Mouse (Mus musculus): Measurements from ENCODE around the gene Zmynd8. TPM values are rescaled to one million over a fixed set of nuclear protein-coding genes. Genes with fewer than 3 reads are reported as not detected.

The Zmynd8 gene
- polyA plus RNA-seq, 1 experiment: 66.4 TPM

DNA sequence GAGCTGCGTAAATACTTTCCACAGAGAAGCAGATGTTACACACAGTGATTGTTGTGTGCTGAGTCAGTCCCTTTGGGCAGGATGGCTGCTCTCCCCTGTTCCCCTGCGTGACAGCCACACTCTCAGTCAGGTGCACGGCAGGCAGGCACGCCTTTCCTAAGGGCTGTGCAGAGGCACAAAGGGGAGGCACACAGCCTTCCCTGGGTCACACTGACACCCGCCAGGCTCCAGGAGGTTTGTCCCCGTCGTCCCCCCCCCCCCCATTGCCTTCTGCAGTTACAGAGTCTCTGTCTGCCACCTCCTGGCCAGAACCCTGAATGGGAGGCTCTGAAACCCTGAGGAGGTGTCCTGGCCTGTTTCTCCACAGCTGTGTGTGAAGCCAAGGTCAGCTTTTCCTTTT, 147.7 kb downstream of the Zmynd8 start:
- TF ChIP-seq CTCF (IDR thresholded peaks at IDR 0.05; ENCODE audit: borderline replicate concordance, insufficient read depth, low read length): 0 out of 2 replicates have a peak, but pooled peaks have one; percentile 1
- TF ChIP-seq POLR2A (IDR thresholded peaks at IDR 0.05; ENCODE audit: low read depth, low read length): no peak
- H3K4me1 ChIP-seq (ENCODE audit: control insufficient read depth, insufficient read depth, low read length): no peaks in the 10 kb centered on the region
- no peak overlapping the region for H3K27ac ChIP-seq (ENCODE audit: insufficient read depth, low read length)
- no peak overlapping the region for H3K4me3 ChIP-seq (ENCODE audit: insufficient read depth, low read length)

DNA sequence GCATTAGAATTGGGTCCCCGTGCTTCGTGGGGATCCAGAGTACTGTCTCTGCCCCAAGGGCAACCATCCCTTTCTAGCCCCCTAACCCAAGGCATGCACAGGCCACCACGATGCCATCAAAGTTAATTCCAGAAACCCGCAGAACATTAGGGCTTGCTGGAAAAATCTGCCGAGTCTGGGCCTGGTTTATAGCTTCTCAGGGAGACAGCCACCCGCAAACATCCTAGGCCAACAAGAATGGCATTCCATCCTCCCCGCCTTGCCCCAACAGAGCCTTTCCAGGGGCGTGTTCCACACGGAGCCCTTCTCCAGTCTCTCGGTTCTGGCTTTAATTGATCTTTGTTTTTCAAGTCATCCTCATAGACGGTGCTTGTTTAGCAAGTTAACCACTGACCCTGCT, 150.4 kb downstream of the Zmynd8 start:
- TF ChIP-seq POLR2A (IDR thresholded peaks at IDR 0.05; ENCODE audit: low read depth, low read length) (no peak), CTCF (IDR thresholded peaks at IDR 0.05; ENCODE audit: borderline replicate concordance, insufficient read depth, low read length) (no peak)
- Histone ChIP-seq H3K4me3 (ENCODE audit: insufficient read depth, low read length) (no peak overlapping the region), H3K27ac (ENCODE audit: insufficient read depth, low read length) (no peak overlapping the region), H3K4me1 (ENCODE audit: control insufficient read depth, insufficient read depth, low read length) (no peaks in the 10 kb centered on the region)

DNA sequence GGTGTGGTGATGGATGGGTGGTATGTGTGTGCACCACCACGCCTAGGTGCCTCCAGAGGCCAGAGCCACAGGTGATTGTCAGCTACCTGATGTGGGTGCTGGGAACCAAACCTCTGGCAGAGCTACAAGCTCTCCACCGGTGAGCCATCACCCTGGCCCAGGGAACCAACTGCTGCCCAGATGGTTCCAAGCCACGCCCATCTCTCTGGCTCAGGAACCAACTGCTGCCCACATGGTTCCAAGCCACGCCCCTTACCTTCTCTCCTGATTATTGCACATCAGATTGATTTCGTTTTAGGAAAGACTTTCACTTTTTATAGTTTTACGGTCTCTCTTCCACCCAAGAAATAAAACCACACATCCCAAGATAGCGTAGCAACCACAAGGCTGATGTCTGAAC, 150.8 kb downstream of the Zmynd8 start:
- Histone ChIP-seq H3K27ac (ENCODE audit: insufficient read depth, low read length) (no peak overlapping the region), H3K4me1 (ENCODE audit: control insufficient read depth, insufficient read depth, low read length) (no peaks in the 10 kb centered on the region), H3K4me3 (ENCODE audit: insufficient read depth, low read length) (no peak overlapping the region)
- no peak for TF ChIP-seq CTCF (IDR thresholded peaks at IDR 0.05; ENCODE audit: borderline replicate concordance, insufficient read depth, low read length)
- no peak for TF ChIP-seq POLR2A (IDR thresholded peaks at IDR 0.05; ENCODE audit: low read depth, low read length)

DNA sequence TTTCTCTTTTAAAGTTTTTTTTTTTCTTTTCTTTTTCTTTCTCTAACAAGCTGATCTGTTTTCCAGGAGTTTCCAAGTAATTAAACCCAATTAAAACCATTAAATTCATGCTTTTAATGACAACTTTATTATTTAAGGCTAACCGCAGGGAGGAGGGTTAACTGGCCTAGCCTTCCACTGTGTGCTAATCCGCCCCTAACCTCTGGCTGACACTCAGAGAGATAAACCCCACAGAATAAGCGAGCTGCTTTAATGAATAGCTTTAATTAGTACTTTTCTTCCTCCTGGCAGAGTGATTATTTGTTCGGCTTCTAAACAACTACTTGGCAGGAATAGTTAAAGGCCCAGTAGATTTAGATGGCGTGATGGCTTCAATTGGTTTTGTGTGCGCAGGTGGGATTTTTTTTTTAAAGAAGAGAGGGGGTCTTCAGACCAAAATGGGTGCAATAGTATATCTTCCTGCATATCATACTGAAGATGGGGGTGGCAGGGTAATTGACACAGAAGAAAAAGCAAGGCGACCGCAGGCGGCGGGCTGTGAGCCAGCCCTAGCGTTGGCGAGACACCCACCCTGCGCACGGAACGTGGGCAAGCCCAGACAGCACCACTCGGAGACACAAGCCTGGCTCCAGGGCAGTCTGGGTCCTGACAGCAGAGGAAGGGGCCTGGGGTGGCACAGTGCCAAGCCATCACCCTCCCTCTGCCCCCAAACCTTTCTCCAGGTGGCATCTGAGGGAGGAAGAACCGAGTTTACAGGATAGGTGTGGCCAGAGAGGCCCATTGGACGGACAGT, 153.3 kb downstream of the Zmynd8 start:
- Histone ChIP-seq H3K4me1 (ENCODE audit: control insufficient read depth, insufficient read depth, low read length) (no peaks in the 10 kb centered on the region), H3K27ac (ENCODE audit: insufficient read depth, low read length) (no peak overlapping the region), H3K4me3 (ENCODE audit: insufficient read depth, low read length) (no peak overlapping the region)
- no peak for TF ChIP-seq POLR2A (IDR thresholded peaks at IDR 0.05; ENCODE audit: low read depth, low read length)
- TF ChIP-seq CTCF (IDR thresholded peaks at IDR 0.05; ENCODE audit: borderline replicate concordance, insufficient read depth, low read length): no peak

DNA sequence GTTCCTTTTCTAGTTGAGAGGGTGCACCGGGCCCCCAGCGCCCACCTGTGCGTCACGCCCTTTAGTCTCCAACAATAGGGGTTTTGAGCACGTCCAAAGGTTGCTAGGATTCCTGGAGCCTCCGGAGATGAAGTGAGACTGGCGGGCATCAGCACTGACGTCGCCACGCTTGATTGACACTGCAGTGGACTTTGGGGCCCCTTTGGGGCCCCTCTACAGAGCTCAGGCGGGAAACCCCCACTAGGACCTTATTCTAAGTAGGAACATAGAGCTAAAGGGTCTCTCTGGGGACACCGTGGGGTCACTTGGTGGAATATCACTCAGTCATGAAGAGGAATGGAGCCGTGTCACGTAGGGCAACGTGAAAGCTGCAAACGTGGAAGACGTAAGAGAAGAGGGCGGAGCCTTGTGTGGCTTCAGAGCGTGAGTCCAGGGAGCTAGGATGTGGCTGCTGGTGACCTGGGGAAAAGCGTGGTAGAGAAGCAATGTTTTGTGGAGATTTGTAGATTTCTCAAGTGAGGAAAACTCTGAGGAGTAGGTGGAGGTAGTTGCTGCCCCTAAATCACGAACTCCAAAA, 156.5 kb downstream of the Zmynd8 start:
- TF ChIP-seq CTCF (IDR thresholded peaks at IDR 0.05; ENCODE audit: borderline replicate concordance, insufficient read depth, low read length): no peak
- TF ChIP-seq POLR2A (IDR thresholded peaks at IDR 0.05; ENCODE audit: low read depth, low read length): no peak
- no peak overlapping the region for H3K4me3 ChIP-seq (ENCODE audit: insufficient read depth, low read length)
- no peaks in the 10 kb centered on the region for H3K4me1 ChIP-seq (ENCODE audit: control insufficient read depth, insufficient read depth, low read length)
- no peak overlapping the region for H3K27ac ChIP-seq (ENCODE audit: insufficient read depth, low read length)

DNA sequence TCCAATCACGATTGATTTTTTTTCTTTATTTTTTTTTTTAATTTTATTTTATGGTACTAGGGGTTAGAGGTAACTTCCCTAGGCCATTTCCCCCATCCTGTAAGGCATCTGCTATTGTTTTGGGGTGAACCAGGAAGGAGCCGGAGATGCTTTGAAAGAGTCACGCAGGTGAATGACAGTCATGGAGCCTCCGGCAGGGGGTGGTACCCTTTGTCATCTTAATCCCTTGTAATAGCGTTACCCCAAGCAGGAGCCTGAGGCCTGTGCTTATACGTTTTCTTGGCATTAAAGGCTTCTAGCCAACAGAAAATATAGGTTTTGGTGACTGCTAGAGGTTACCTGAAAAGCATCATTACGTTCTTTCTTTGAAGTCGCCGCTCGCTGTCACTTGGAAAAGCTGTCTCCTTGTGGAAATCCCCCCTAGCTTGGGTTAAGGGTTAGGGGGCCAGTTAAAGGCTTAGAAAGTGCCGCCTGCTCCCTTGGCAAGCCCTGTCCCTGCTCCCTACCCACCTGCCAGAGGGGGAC, 157.2 kb downstream of the Zmynd8 start:
- TF ChIP-seq POLR2A (IDR thresholded peaks at IDR 0.05; ENCODE audit: low read depth, low read length) (no peak), CTCF (IDR thresholded peaks at IDR 0.05; ENCODE audit: borderline replicate concordance, insufficient read depth, low read length) (no peak)
- H3K4me1 ChIP-seq (ENCODE audit: control insufficient read depth, insufficient read depth, low read length): no peaks in the 10 kb centered on the region
- no peak overlapping the region for H3K4me3 ChIP-seq (ENCODE audit: insufficient read depth, low read length)
- no peak overlapping the region for H3K27ac ChIP-seq (ENCODE audit: insufficient read depth, low read length)

DNA sequence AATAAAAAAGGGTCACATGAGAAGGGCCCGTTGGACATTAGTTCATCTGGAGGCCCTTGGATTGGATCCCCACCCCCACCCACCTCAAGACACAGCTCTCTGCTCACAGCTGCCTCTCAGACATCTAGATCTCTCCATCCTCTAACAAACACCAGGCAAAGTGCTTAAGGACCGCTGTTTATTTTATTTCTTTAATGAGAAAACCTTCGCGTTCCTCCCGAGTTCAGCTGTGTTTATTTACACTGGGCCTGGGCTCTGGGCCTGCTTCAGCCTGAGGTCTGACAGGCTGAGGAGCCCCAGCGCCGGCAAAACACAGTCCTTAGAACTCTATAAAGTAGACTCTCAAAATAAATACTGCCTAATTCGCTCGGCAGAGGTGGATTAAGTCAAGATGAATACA, 157.8 kb downstream of the Zmynd8 start:
- Histone ChIP-seq H3K27ac (ENCODE audit: insufficient read depth, low read length) (no peak overlapping the region), H3K4me3 (ENCODE audit: insufficient read depth, low read length) (no peak overlapping the region), H3K4me1 (ENCODE audit: control insufficient read depth, insufficient read depth, low read length) (no peaks in the 10 kb centered on the region)
- TF ChIP-seq CTCF (IDR thresholded peaks at IDR 0.05; ENCODE audit: borderline replicate concordance, insufficient read depth, low read length) (no peak), POLR2A (IDR thresholded peaks at IDR 0.05; ENCODE audit: low read depth, low read length) (no peak)

DNA sequence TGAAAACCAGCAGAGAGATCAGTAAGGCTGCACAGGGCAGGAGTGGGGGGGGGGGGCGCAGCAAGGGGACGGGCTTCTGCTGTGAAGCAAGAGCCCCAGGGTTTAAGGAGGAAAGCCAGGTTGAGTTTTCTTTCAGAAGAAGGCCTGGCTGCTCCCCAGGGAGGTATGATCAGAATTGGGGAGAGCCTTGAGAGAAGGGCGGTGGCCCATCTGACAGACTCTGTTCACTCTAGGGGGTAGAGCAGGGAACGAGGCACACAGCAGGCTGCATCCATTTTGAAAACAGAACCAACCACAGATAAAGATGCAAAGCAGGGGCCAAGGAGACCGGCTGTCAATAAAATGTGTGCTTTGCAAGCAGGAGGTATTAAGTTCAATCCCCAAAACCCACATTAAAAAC, 158.4 kb downstream of the Zmynd8 start:
- H3K27ac ChIP-seq (ENCODE audit: insufficient read depth, low read length): no peak overlapping the region
- TF ChIP-seq CTCF (IDR thresholded peaks at IDR 0.05; ENCODE audit: borderline replicate concordance, insufficient read depth, low read length) (no peak), POLR2A (IDR thresholded peaks at IDR 0.05; ENCODE audit: low read depth, low read length) (no peak)
- H3K4me1 ChIP-seq (ENCODE audit: control insufficient read depth, insufficient read depth, low read length): no peaks in the 10 kb centered on the region
- H3K4me3 ChIP-seq (ENCODE audit: insufficient read depth, low read length): no peak overlapping the region

DNA sequence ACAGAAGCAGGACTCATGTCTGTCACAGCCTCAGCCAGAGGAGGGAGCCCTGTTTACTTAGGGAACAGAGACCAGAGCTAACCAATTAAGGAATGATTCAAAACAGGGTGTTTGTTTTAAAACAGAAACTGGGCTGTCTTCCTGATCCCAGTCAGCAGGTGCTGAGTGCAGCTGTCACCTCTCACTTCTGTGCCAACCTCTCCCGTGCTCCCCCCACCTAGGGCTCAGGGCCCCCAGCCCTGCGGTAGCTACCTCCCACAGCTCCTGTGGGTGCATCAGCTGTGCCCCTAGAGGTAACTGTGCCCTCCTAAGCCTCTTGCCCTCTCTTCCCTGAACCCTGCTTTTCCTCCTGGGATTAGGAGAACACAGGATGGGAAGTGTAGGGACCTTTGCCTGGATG, 162.5 kb downstream of the Zmynd8 start:
- Histone ChIP-seq H3K4me3 (ENCODE audit: insufficient read depth, low read length) (no peak overlapping the region), H3K4me1 (ENCODE audit: control insufficient read depth, insufficient read depth, low read length) (no peaks in the 10 kb centered on the region), H3K27ac (ENCODE audit: insufficient read depth, low read length) (no peak overlapping the region)
- TF ChIP-seq POLR2A (IDR thresholded peaks at IDR 0.05; ENCODE audit: low read depth, low read length): no peak
- no peak for TF ChIP-seq CTCF (IDR thresholded peaks at IDR 0.05; ENCODE audit: borderline replicate concordance, insufficient read depth, low read length)

Other genes starting within 250 kb of the Zmynd8 start
- gene Ncoa3, start 93.6 kb upstream of the Zmynd8 start, polyA plus RNA-seq (2011; ENCODE audit: insufficient read length, low read depth, missing spikeins): 21.6 and 27.2 TPM in 2 replicates

Data from embryonic fibroblast, embryonic 13.5 days (primary cell).